Mouse (Mus musculus) midbrain, postnatal 0 days (tissue): ENCODE measurements around the gene Slc39a5. TPM values are rescaled to one million over a fixed set of nuclear protein-coding genes. Genes with fewer than 3 reads are reported as not detected.

Experiments used
- ATAC-seq: fragments of 200-750 bp; cut with Nextera tagmentation; 2 replicates; pipeline ENCODE4 v1.8.0; 2017; ENCODE audit warnings: moderate number of reproducible peaks, mild to moderate bottlenecking, moderate TSS enrichment, moderate library complexity; ENCODE audit not compliant: low FRiP score
- DNase-seq: peaks from one replicate; pipeline ENCODE4 v3.0.0-alpha.2; 2015; ENCODE audit warnings: low spot score
- H3K27ac ChIP-seq: fragments of 300-500 bp; sonication (generic); 2 replicates; pipeline ENCODE4 v1.5.1; 2014; ENCODE audit warnings: low read depth, mild to moderate bottlenecking, low read length, mixed read lengths
- H3K27me3 ChIP-seq: fragments of 300-500 bp; sonication (generic); 2 replicates; pipeline ENCODE4 v1.6.1; 2014; ENCODE audit warnings: low read length, control low read depth, mixed read lengths; ENCODE audit not compliant: insufficient read depth
- H3K36me3 ChIP-seq: fragments of 300-500 bp; sonication (generic); 2 replicates; pipeline ENCODE4 v1.6.1; 2014; ENCODE audit warnings: low read length, control low read depth, mixed read lengths; ENCODE audit not compliant: insufficient read depth
- H3K4me1 ChIP-seq: fragments of 300-500 bp; sonication (generic); 2 replicates; pipeline ENCODE4 v1.6.1; 2014; ENCODE audit warnings: mild to moderate bottlenecking, control low read depth, antibody characterized with exemption, low read length, mixed read lengths; ENCODE audit not compliant: insufficient read depth
- H3K4me2 ChIP-seq: fragments of 300-500 bp; sonication (generic); 2 replicates; pipeline ENCODE4 v1.6.1; 2014; ENCODE audit warnings: low read depth, mild to moderate bottlenecking, low read length, mixed read lengths; ENCODE audit not compliant: poor library complexity, severe bottlenecking
- H3K4me3 ChIP-seq: fragments of 300-500 bp; sonication (generic); 2 replicates; pipeline ENCODE4 v1.5.1; 2014; ENCODE audit warnings: low read depth, mild to moderate bottlenecking, low read length, moderate library complexity
- H3K9ac ChIP-seq: fragments of 300-500 bp; sonication (generic); replicated peaks from 2 replicates; pipeline ENCODE4 v1.6.1; 2014; ENCODE audit warnings: mild to moderate bottlenecking, low read length, moderate library complexity, mixed read lengths; ENCODE audit not compliant: poor library complexity, severe bottlenecking
- H3K9me3 ChIP-seq: fragments of 300-500 bp; sonication (generic); 2 replicates; pipeline ENCODE4 v1.6.1; 2016; ENCODE audit warnings: low read length, control low read depth
- CTCF ChIP-seq: IDR thresholded peaks from 2 replicates; pipeline ENCODE4 v1.5.1; 2016; ENCODE audit warnings: antibody characterized with exemption, mild to moderate bottlenecking
- WGBS: fragments of 180-500 bp; shearing (Covaris S2); extraction: QIAGEN DNeasy Blood & Tissue Kit; methylation state at CpG from one replicate; pipeline ENCODE4 v1.1.7; 2014; 5-methylcytosine and 5-hydroxymethylcytosine counted together
- microRNA-seq: library from miRNA; unstranded; fragments of <30 nt; microRNA quantifications from one replicate; pipeline ENCODE4, GENCODE M21; 2016; ENCODE audit warnings: borderline number of aligned reads
- polyA plus RNA-seq: library from polyadenylated mRNA; unstranded; fragments of >200 nt; fragmentation: Nextera tagmentation; extraction: Ambion mirVana; gene quantifications from 2 replicates; pipeline ENCODE4 v1.2.1, GENCODE M21; 2015
- total RNA-seq: library from RNA; depleted of rRNA; stranded (reverse); fragments of >200 nt; gene quantifications from 2 replicates; pipeline ENCODE4 v1.2.3, GENCODE M21; 2014; rRNA removed

Slc39a5 gene
- total and polyA plus RNA-seq, 2 experiments from 2014 or later, result 0.16 to 0.27 TPM

DNA sequence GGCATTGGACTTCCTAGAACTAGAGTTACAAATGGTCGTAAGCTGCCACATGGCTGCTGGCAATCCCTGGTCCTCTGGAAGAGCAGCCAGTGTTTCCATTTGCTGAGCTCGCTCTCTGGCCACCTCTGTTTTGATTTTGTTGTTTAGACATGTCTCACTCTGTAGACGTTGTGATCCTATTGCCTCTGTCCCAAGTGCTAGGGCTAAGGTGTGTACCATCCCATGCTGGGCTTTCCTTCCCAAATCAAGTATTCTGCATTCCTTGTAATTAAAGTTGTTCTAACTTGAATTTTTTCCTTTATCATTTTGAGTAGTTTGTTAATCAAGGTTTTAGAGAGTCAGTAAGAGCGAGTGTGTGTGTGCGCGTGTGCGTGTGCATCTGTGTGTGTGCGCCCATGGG, 53.5 kb downstream of the Slc39a5 start:
- no peak overlapping the region for H3K27ac ChIP-seq
- peaks cover 24% of the 10 kb centered on the region for H3K36me3 ChIP-seq
- H3K4me1 ChIP-seq, result no peaks in the 10 kb centered on the region
- H3K9me3 ChIP-seq, result no peaks in the 10 kb centered on the region
- H3K4me2 ChIP-seq, result no peak overlapping the region
- ATAC-seq, result no peak
- no peak overlapping the region for H3K4me3 ChIP-seq
- no peak for DNase-seq
- H3K27me3 ChIP-seq, result no peaks in the 10 kb centered on the region
- 91% methylated on average over 8 of the region's 8 CpGs for whole genome bisulfite sequencing
- TF ChIP-seq CTCF, result no peak
- H3K9ac ChIP-seq, result no peak overlapping the region

Small RNAs within 50 kb of the gene (microRNA-seq; reads per million reads assigned to microRNA genes)
- gene Gm25361 (not detected), gene Gm26308 (not detected), gene Mir6914 (not detected), gene Mir6915 (3.7 reads per million, percentile 4 among the genes with 10 or more reads in this experiment)

Other genes with a start within 250 kb of the Slc39a5 start
- gene Rbms2, start 220.9 kb downstream of the Slc39a5 start, total RNA-seq, result 11.1 and 12.9 TPM in 2 replicates
- gene Rbms2, start 220.9 kb downstream of the Slc39a5 start, polyA plus RNA-seq, result 5.2 and 5.3 TPM in 2 replicates
- 2.5 and 4.4 TPM in 2 replicates for gene Gls2, start 206.8 kb downstream of the Slc39a5 start, total RNA-seq
- gene Gls2, start 206.8 kb downstream of the Slc39a5 start, polyA plus RNA-seq, result 1.2 and 2.5 TPM in 2 replicates
- 17.1 and 29.5 TPM in 2 replicates for gene Spryd4, start 189.4 kb downstream of the Slc39a5 start, total RNA-seq
- gene Spryd4, start 189.4 kb downstream of the Slc39a5 start, polyA plus RNA-seq, result 21.4 and 23.0 TPM in 2 replicates
- gene Mip, start 175.4 kb downstream of the Slc39a5 start, total RNA-seq, result 0.22 TPM in 1 of 2 replicates, not detected in the other
- 0.13 TPM in 1 of 2 replicates, not detected in the other for gene Mip, start 175.4 kb downstream of the Slc39a5 start, polyA plus RNA-seq
- gene Timeless, start 169.2 kb downstream of the Slc39a5 start, total RNA-seq, result 11.0 and 14.6 TPM in 2 replicates
- gene Timeless, start 169.2 kb downstream of the Slc39a5 start, polyA plus RNA-seq, result 7.7 and 8.1 TPM in 2 replicates
- not detected in 2 replicates for gene Apon, start 147.1 kb downstream of the Slc39a5 start, total RNA-seq
- gene Apon, start 147.1 kb downstream of the Slc39a5 start, polyA plus RNA-seq, result not detected in 2 replicates
- 0.42 TPM in 1 of 2 replicates, not detected in the other for gene Apof, start 132.6 kb downstream of the Slc39a5 start, total RNA-seq
- gene Apof, start 132.6 kb downstream of the Slc39a5 start, polyA plus RNA-seq, result 0.20 and 0.83 TPM in 2 replicates
- gene Stat2, start 130.7 kb downstream of the Slc39a5 start, total RNA-seq, result 8.7 and 9.8 TPM in 2 replicates
- gene Stat2, start 130.7 kb downstream of the Slc39a5 start, polyA plus RNA-seq, result 10.5 and 12.9 TPM in 2 replicates
- gene Il23a, start 102.5 kb downstream of the Slc39a5 start, total RNA-seq, result not detected in 2 replicates
- gene Il23a, start 102.5 kb downstream of the Slc39a5 start, polyA plus RNA-seq, result 0.12 TPM in 1 of 2 replicates, not detected in the other
- 18.3 and 19.0 TPM in 2 replicates for gene Pan2, start 97.9 kb downstream of the Slc39a5 start, total RNA-seq
- 12.5 and 13.4 TPM in 2 replicates for gene Pan2, start 97.9 kb downstream of the Slc39a5 start, polyA plus RNA-seq
- 40.3 and 49.4 TPM in 2 replicates for gene Cnpy2, start 78.8 kb downstream of the Slc39a5 start, total RNA-seq
- gene Cnpy2, start 78.8 kb downstream of the Slc39a5 start, polyA plus RNA-seq, result 164 and 176 TPM in 2 replicates
- gene Cs, start 63.5 kb downstream of the Slc39a5 start, total RNA-seq, result 279 and 309 TPM in 2 replicates
- gene Cs, start 63.5 kb downstream of the Slc39a5 start, polyA plus RNA-seq, result 255 and 271 TPM in 2 replicates
- gene Coq10a, start 32.2 kb downstream of the Slc39a5 start, total RNA-seq, result 42.8 and 53.2 TPM in 2 replicates
- gene Coq10a, start 32.2 kb downstream of the Slc39a5 start, polyA plus RNA-seq, result 51.7 and 56.4 TPM in 2 replicates
- 43.6 and 49.1 TPM in 2 replicates for gene Ankrd52, start 24.1 kb downstream of the Slc39a5 start, total RNA-seq
- gene Ankrd52, start 24.1 kb downstream of the Slc39a5 start, polyA plus RNA-seq, result 7.8 and 9.9 TPM in 2 replicates
- 63.1 and 82.0 TPM in 2 replicates for gene Nabp2, start 10.3 kb upstream of the Slc39a5 start, total RNA-seq
- 145 and 157 TPM in 2 replicates for gene Nabp2, start 10.3 kb upstream of the Slc39a5 start, polyA plus RNA-seq
- gene Rnf41, start 10.4 kb upstream of the Slc39a5 start, total RNA-seq, result 94.3 and 103 TPM in 2 replicates
- 91.6 and 93.8 TPM in 2 replicates for gene Rnf41, start 10.4 kb upstream of the Slc39a5 start, polyA plus RNA-seq
- gene Smarcc2, start 58.0 kb upstream of the Slc39a5 start, total RNA-seq, result 216 and 233 TPM in 2 replicates
- gene Smarcc2, start 58.0 kb upstream of the Slc39a5 start, polyA plus RNA-seq, result 129 and 143 TPM in 2 replicates
- gene Myl6, start 92.9 kb upstream of the Slc39a5 start, total RNA-seq, result 648 and 715 TPM in 2 replicates
- gene Myl6, start 92.9 kb upstream of the Slc39a5 start, polyA plus RNA-seq, result 946 and 1,057 TPM in 2 replicates
- gene Myl6b, start 97.5 kb upstream of the Slc39a5 start, total RNA-seq, result 24.6 and 28.6 TPM in 2 replicates
- 4.9 and 5.4 TPM in 2 replicates for gene Myl6b, start 97.5 kb upstream of the Slc39a5 start, polyA plus RNA-seq
- gene Esyt1, start 124.6 kb upstream of the Slc39a5 start, total RNA-seq, result 16.2 and 16.6 TPM in 2 replicates
- gene Esyt1, start 124.6 kb upstream of the Slc39a5 start, polyA plus RNA-seq, result 7.3 and 7.4 TPM in 2 replicates
- 20.6 and 30.3 TPM in 2 replicates for gene Zc3h10, start 146.5 kb upstream of the Slc39a5 start, total RNA-seq
- 12.0 and 12.5 TPM in 2 replicates for gene Zc3h10, start 146.5 kb upstream of the Slc39a5 start, polyA plus RNA-seq
- gene Rpl41, start 148.1 kb upstream of the Slc39a5 start, total RNA-seq, result 772 and 807 TPM in 2 replicates
- 2,464 and 2,473 TPM in 2 replicates for gene Rpl41, start 148.1 kb upstream of the Slc39a5 start, polyA plus RNA-seq
- 78.0 and 82.4 TPM in 2 replicates for gene Pa2g4, start 164.8 kb upstream of the Slc39a5 start, total RNA-seq
- gene Pa2g4, start 164.8 kb upstream of the Slc39a5 start, polyA plus RNA-seq, result 107 and 110 TPM in 2 replicates
- 1.1 and 1.2 TPM in 2 replicates for gene Erbb3, start 188.4 kb upstream of the Slc39a5 start, total RNA-seq
- gene Erbb3, start 188.4 kb upstream of the Slc39a5 start, polyA plus RNA-seq, result 0.21 and 0.33 TPM in 2 replicates
- gene Rps26, start 225.5 kb upstream of the Slc39a5 start, total RNA-seq, result 1,580 and 1,646 TPM in 2 replicates
- gene Rps26, start 225.5 kb upstream of the Slc39a5 start, polyA plus RNA-seq, result 382 and 398 TPM in 2 replicates
- gene Ikzf4, start 244.8 kb upstream of the Slc39a5 start, total RNA-seq, result 21.9 and 26.2 TPM in 2 replicates
- gene Ikzf4, start 244.8 kb upstream of the Slc39a5 start, polyA plus RNA-seq, result 16.8 and 17.9 TPM in 2 replicates